Mouse (Mus musculus) frontal cortex, adult 2 months (tissue): ENCODE measurements at regions not wholly inside any gene's neighbourhood (a gene's known extent, or its start where the extent isn't known, plus 50 kb on each side); places are given as distances from the start of the nearest gene placed in this dataset.

Experiments
- DNase-seq, 2 experiments: peaks; one replicate each; pipeline ENCODE4 v3.0.0; 2022; ENCODE audit warnings: low spot score in 1 of 2; ENCODE audit errors: extremely low spot score in 1 of 2

DNA sequence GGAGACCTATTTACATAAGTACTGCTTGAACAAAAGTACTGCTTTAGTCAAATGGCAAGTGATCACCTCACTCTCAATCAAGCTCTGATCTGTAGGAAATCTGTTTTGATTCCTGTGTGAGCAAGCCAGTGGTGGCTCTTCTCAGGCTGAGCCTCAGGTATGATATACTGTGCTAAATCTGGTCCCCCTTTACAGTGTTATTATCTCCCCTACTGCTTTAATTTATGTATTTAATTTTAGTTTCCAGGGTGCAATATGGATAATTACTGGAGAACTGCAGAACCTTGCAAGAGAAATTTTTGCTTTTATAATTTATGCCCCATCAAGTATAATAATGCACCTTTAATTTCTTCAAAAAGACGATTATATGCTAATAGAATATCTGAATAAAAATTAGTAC, 341.3 kb upstream of the Alcam start:
- no peak for DNase-seq

DNA sequence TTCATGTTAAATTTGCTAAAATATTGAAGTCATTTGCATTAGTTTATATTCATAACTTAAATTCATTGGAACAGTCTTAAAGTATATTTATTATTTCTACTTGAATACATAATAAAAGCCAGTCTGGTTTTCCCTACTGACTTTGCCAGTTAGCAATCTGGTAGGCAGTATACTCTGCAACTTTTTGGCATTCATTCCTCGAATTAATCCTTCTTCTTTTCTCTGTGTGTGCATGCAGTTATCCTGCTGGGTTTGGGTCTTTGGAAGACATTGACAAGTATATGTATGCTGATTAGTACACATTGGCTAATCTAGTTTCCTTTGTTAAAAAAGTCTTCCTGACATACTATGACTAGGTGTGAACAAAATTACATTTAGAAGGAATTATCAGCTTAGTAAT, 336.1 kb upstream of the Alcam start:
- no peak for DNase-seq

DNA sequence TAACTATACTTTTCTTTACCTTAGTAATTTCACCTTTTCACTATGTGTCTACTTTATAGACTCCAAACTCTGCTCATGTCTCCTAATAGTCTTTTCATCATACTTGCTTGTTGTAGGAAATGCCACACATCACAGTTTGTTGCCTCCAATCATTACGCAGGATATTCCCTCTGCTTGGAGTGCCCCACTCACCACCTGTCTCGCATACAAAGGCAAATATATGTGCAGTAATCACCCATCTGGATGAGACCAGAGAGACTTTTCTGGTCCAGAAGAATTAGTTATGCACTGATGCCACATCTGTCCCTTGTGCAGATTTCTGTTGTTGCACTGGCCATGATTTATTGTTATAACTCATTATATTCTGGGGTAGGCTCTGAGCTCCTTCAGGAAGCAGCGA, 293.9 kb upstream of the Alcam start:
- DNase-seq: no peak

DNA sequence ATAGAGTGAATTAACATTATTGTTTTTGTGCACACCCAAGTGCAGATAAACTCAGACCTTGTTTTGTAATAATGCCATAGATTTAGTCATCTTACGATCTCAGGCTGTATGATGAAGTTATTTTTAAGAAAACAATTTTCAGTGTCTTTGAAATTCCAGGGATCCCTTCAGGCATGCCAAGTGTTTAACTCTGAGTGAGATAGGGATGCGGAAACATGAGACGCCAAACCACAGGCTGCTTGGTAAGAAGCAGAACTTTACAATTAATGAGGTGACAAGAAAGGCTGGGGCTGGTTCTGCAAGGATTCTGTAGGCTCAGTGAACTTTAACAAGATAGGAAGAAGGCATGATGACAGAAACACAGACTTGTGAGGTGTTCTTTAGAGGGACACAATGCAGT, 292.3 kb upstream of the Alcam start:
- no peak for DNase-seq

DNA sequence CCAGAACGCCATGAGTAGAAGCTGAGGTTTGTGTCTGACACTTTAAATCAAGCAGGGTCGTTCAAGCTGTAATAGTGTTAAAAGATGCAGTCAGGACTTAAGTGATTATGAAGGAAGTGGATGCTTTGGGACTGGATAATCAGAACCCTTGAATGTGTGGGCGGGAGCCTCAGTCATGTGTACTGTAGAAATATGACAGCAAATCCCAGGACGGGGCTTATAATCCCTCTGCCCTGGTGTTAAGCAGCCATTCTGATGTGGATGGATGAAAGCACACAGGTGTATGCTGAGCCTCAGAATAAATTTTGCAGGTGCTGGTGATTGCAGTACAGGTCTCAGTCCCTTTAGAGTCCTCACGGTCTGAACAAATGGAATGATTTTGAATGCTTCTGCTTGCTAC, 290.8 kb upstream of the Alcam start:
- DNase-seq: no peak

DNA sequence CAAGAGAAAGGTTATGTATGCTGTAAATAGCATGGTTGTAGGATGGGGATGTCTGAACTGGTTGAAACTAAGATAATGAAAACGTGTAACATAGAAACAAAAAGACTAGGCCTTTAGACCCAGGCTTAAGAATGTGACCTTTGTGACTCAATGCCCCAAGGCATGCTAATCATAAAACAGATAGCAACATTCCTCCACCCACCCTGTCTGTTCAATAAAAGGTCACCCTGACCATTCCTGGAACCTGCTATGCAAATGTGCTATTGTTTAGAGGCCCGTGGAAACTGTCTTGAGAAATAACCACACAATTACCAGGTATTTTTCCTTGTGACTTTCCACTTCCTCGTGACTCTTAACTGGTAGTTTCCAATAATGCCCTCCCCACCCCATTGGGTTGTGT, 288.3 kb upstream of the Alcam start:
- no peak for DNase-seq

DNA sequence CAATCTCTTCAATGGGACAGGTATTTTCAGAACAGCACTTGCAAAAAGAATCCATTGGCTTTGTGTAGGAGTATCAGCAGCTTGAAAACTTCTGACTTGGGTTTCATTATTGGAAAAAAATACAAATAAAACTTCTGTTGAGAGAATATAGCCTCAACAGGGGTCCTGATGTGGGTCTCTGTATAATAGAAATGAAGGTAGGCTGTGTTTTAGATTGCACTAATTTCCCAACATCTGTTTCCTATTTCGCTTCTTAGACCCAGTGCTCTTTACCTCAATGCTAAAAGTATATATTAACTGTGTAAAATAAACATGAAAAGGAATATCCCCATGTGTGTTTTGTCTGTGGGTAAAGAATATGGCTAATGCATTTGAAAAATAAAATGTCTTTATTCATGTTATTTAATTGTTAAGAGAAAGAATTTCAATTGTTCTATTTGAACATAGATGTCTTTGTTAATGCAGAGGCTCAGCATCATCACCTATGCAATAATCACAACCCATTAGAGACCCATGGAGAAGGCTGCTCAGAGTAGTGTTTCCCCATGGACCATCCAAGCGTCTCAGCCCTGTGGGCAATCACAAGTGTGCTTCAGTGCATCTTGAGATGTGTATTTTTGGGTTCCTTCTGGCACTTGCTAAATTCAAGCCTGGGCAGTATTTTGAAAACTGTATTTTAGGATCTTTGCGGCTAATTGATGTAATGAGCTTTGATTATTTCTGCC, 272.4 kb upstream of the Alcam start:
- no peak for DNase-seq

DNA sequence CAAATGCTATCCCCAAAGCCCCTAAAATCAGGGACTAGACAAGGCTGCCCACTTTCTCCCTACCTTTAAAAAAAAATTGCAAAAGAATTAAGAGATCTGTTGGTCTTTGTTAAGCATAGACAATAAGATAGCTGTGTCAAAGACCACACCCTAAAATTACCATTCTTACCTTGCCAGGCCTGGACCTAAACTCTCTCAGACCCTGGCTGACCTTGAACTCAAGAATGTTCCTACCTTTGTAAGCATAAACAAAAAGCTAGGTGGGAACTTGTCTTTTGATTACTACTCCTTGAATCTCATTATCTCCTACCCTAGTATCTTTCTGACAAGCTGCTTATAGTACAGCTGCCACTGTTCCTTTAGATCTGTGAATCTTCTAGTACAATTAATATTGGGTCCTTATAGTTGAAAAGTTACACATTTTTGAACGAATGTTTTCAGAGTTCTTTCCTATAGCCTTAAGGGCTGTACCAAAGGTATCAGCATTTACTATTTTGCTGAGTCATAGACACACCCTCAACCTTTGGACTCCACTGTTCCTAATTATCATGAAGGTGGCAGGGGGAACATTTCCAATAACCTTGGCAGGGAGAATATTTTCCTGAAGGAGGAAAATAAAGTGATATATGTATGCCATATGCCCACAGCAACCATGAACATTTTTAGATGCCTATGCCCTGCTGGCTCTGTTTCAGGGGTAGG, 264.5 kb upstream of the Alcam start:
- no peak for DNase-seq

DNA sequence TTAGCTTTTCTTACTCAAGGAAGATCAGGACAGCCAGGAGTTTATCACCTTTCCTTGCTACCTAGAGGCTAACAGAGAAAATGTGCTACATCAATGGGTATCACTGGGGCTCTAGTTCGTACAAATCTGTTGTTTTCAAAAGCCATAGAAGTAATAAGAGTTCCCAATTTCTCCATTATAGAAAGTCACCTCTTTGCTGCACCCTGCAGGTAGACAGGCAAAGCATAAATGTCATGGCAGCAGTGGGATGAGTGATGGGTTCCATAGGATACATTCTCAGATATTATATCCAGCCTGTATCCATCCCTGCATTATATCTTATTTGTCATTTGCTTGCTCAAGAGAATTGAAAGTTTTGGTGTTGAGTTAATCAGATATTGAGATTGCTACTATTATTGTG, 236.4 kb upstream of the Alcam start:
- DNase-seq: no peak

DNA sequence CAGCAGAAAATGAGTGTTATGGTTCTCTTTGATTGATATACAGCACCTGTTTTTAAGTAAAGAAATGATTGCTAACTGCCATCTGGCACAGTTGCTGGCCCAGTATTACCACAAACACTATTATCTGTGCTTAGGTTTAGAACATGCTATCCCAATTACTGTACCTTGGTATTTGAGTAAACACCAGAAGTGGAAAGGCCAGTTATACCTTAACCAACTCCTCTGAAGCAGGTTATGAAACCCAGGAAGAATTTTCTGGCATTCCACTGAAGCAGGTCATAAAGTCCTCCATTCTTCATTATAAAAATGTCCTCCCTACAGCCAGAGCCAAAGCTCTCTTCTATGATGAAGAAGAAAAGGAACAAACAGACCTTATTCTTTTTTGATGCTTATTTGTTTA, 201.0 kb upstream of the Alcam start:
- no peak for DNase-seq
